Mouse (Mus musculus): ENCODE results near the gene Stxbp1. TPM values are rescaled to one million over a fixed set of nuclear protein-coding genes. Genes with fewer than 3 reads are reported as not detected.

Stxbp1 gene
- polyA plus RNA-seq, 1 experiment from 2014 or later: 23.6 TPM

DNA sequence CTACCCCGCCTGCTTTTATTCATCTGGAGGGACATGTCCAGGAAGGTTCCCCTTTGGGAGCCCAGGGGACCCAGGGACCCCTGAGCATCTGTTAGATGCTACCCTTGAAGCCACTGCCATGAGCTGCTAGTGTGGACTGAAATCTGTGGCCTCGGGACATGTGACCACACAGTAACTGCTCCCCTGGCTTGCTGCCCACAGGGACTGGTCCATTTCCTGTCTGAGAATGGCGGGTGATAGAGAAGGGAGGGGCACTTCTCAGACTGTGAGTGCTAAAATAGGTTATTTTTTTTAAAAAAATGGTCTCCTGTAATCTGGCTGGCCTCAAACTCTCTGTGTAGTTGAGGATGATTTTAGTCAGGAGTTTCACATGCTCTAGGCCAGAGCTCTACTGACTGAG lies 34.7 kb upstream of the Stxbp1 start:
- Histone ChIP-seq H3K27me3 (replicated peaks) (no peaks in the 10 kb centered on the region), H3K4me1 (peaks cover 99% of the 10 kb centered on the region), H3K9ac (peak overlapping the region; percentile 71), H3K4me2 (peak overlapping the region; percentile 55), H3K27ac (replicated peaks) (peak overlapping the region; percentile 97), H3K4me3 (no peak overlapping the region), H3K36me3 (no peaks in the 10 kb centered on the region), H3K9me3 (no peaks in the 10 kb centered on the region)
- whole genome bisulfite sequencing: 20% methylated on average over 3 of the region's 3 CpGs
- ATAC-seq (ENCODE audit: extremely low read depth, insufficient number of reproducible peaks, low FRiP score, low TSS enrichment): peak; percentile 7; the same call in 1 of the 2 replicates

DNA sequence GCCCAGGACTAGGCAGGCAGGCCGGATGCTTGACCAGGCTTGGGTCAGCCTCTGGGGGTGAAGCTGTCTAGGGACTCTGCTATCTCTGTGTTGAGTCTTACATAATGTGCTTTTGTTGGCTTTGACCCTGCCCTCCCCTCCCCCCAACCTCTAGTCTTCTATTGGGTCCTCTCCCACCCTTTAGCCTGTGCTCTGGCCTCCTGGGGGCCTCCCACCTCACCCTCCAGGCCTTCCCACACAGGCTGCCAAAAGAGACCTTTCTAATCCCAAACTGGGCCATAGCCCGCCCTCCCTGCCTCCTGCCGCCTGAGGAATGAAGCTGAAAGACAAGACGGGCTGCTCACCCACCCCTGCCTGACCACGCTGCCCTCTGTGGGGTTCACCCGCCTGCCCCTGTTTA lies 34.0 kb upstream of the Stxbp1 start:
- Histone ChIP-seq H3K27ac (replicated peaks) (peak overlapping the region; percentile 97), H3K9me3 (no peaks in the 10 kb centered on the region), H3K4me1 (peaks cover 93% of the 10 kb centered on the region), H3K9ac (peak overlapping the region; percentile 71), H3K4me3 (no peak overlapping the region), H3K36me3 (no peaks in the 10 kb centered on the region), H3K27me3 (replicated peaks) (no peaks in the 10 kb centered on the region), H3K4me2 (peak overlapping the region; percentile 55)
- 48% methylated on average over 6 of the region's 6 CpGs for WGBS
- ATAC-seq (ENCODE audit: extremely low read depth, insufficient number of reproducible peaks, low FRiP score, low TSS enrichment): no peak

DNA sequence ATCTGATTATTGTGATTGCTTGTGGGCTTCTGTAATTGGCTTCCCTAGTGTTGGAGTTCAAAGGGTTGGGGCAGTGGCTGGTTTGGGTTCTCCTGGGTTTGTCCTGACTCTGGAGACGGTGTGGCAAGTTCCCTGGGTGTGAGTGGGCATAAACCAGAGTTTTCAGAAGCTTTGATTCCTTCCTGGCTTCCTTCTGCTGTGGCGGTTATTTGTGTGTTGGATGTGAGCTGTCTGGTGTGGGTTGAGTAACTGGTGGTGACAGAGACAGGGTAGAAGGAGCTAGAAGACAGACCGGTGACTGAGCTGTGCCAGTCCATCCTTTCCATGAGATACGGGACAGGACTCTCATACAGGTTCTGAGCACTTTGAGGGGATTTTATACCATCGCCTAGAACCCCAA lies 32.5 kb upstream of the Stxbp1 start:
- peak overlapping the region; percentile 82 for H3K4me2 ChIP-seq
- no peaks in the 10 kb centered on the region for H3K36me3 ChIP-seq
- peaks cover 87% of the 10 kb centered on the region for H3K4me1 ChIP-seq
- H3K27ac ChIP-seq (replicated peaks): peak overlapping the region; percentile 97
- 0 out of 2 replicates have a peak overlapping the region, but pooled peaks have one; percentile 75 for H3K4me3 ChIP-seq
- H3K27me3 ChIP-seq (replicated peaks): no peaks in the 10 kb centered on the region
- 66% methylated on average over 5 of the region's 5 CpGs for WGBS
- peak overlapping the region; percentile 93 for H3K9ac ChIP-seq
- ATAC-seq (ENCODE audit: extremely low read depth, insufficient number of reproducible peaks, low FRiP score, low TSS enrichment): no peak
- no peaks in the 10 kb centered on the region for H3K9me3 ChIP-seq

DNA sequence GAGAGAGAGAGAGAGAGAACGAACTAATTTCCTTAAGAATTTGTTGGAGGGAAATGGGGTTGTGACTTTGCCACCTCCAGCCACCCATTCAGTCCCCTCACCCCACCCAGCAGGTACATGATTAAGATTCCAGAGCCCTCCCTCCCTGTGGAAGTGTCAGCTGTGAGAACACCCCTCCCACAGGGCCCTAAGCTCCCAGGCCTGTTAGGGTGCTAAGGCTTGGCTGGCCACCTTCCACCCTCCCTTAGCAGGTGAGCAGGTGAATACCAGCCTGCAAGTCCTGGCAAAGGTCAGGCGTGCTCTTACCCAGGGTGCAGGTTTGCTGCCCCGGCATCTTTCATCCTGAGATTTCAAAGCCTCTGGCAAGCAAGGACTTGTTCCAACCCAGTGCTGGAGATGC lies 31.4 kb upstream of the Stxbp1 start:
- H3K27ac ChIP-seq (replicated peaks): peak overlapping the region; percentile 97
- H3K4me1 ChIP-seq: peaks cover 87% of the 10 kb centered on the region
- ATAC-seq (ENCODE audit: extremely low read depth, insufficient number of reproducible peaks, low FRiP score, low TSS enrichment): no peak
- peak overlapping the region; percentile 93 for H3K9ac ChIP-seq
- H3K36me3 ChIP-seq: no peaks in the 10 kb centered on the region
- no peaks in the 10 kb centered on the region for H3K9me3 ChIP-seq
- WGBS: 73% methylated on average over 3 of the region's 3 CpGs
- no peaks in the 10 kb centered on the region for H3K27me3 ChIP-seq (replicated peaks)
- peak overlapping the region; percentile 75 for H3K4me3 ChIP-seq
- H3K4me2 ChIP-seq: peak overlapping the region; percentile 82

DNA sequence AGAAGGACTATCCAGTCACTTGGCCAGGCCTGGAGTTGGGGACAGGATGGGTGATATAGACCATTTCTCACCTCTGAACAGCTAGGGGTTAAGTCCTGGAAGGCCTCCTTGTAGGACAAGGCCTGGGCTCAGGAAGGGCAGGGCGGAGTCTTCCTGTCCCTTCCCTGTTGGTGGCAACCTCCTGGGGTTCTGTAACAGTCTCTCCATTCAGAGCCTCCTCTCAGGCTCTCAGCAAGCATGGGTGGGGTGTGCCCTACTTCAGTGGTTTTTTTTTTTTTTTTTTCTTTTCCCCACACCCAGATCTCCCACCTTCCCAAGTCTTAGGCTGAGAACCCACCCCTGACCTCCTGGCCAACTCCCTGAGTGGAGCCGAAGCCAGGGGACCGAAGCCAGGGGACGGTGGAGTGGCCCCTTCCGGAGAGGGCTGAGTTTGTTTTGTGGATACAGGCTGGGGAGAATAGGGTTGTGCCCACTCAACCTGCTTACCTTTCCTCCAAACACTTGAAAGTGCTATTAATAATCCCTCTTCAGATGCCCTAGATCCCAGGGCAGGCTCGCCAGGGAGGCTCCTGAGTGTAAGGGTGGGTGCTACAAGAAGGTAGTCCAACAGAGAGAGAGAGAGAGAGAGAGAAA lies 30.8 kb upstream of the Stxbp1 start:
- Histone ChIP-seq H3K4me2 (peak overlapping the region; percentile 82), H3K36me3 (no peaks in the 10 kb centered on the region), H3K4me1 (peaks cover 82% of the 10 kb centered on the region), H3K27ac (replicated peaks) (peak overlapping the region; percentile 97), H3K9ac (peak overlapping the region; percentile 93), H3K9me3 (no peaks in the 10 kb centered on the region), H3K4me3 (peak overlapping the region; percentile 75), H3K27me3 (replicated peaks) (no peaks in the 10 kb centered on the region)
- no peak for ATAC-seq (ENCODE audit: extremely low read depth, insufficient number of reproducible peaks, low FRiP score, low TSS enrichment)
- WGBS: 26% methylated on average over 6 of the region's 6 CpGs

DNA sequence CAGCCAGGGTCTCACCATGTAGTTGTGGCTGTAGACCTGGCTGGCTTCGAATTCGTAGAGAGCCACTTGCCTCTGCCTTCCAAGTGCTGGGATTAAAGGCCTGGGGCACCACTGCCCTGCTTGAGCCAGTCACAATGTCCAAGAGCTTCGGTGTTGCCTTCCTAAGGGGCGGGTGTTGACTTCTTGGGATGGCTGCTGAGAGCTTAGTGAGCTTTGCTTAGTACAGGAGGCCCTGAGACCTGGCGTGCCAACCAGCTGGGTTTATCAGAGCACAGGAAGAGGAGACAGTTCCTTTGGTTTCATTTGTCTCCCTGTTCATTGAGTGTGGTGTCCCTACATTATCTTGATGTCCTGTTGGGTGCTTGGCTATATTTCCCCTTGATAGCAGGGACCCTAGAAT lies 30.3 kb upstream of the Stxbp1 start:
- Histone ChIP-seq H3K27me3 (replicated peaks) (no peaks in the 10 kb centered on the region), H3K36me3 (no peaks in the 10 kb centered on the region), H3K27ac (replicated peaks) (peak overlapping the region; percentile 97), H3K9ac (peak overlapping the region; percentile 93), H3K4me3 (peak overlapping the region; percentile 75), H3K4me2 (peak overlapping the region; percentile 82), H3K4me1 (peaks cover 76% of the 10 kb centered on the region), H3K9me3 (no peaks in the 10 kb centered on the region)
- no peak for ATAC-seq (ENCODE audit: extremely low read depth, insufficient number of reproducible peaks, low FRiP score, low TSS enrichment)
- 15% methylated on average over 5 of the region's 5 CpGs for WGBS

DNA sequence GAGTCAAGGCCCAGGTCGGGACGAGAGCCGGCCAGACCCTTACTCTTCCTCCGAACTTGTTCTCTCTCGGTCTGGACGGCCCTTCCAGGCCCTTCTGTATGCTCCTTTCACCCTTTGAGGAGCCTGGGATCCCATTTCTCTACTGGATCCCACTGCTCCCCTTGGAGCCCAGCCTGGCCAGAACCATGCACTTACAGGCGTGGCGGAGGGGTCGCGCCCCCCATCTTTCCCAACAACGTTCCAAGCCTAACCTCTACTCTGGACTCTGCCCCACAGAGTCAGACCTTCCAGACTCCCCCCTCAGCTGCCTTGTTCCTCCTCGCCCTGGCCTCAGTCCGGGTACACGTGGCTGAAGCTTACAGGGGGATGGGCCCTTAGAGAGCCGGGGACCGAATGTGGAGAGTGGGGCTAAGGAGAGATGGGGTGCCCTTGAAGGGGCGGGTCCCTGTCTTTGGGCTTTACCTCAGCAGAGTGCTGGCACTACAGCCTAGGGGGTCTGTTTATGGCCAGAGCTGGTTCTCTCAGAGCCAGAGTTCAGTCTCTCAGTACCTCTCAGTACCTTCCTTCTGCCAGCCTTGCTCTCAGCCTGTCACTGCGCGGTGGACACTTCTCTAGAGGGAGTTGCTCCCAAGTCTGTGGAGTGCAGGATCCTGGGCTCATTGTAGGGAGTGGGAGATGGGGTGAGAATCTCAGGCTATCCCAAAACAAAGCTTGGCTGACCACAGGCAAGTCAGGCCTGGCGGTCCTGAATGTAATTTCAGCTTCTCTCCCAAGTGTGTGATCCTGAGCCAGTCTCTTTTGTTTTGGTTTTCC lies 29.7 kb upstream of the Stxbp1 start:
- Histone ChIP-seq H3K27ac (replicated peaks) (peak overlapping the region; percentile 97), H3K36me3 (no peaks in the 10 kb centered on the region), H3K4me2 (peak overlapping the region; percentile 82), H3K9me3 (no peaks in the 10 kb centered on the region), H3K4me1 (peaks cover 70% of the 10 kb centered on the region), H3K4me3 (peak overlapping the region; percentile 75), H3K27me3 (replicated peaks) (no peaks in the 10 kb centered on the region), H3K9ac (peak overlapping the region; percentile 93)
- no peak for ATAC-seq (ENCODE audit: extremely low read depth, insufficient number of reproducible peaks, low FRiP score, low TSS enrichment)
- 2% methylated on average over 20 of the region's 20 CpGs for WGBS

DNA sequence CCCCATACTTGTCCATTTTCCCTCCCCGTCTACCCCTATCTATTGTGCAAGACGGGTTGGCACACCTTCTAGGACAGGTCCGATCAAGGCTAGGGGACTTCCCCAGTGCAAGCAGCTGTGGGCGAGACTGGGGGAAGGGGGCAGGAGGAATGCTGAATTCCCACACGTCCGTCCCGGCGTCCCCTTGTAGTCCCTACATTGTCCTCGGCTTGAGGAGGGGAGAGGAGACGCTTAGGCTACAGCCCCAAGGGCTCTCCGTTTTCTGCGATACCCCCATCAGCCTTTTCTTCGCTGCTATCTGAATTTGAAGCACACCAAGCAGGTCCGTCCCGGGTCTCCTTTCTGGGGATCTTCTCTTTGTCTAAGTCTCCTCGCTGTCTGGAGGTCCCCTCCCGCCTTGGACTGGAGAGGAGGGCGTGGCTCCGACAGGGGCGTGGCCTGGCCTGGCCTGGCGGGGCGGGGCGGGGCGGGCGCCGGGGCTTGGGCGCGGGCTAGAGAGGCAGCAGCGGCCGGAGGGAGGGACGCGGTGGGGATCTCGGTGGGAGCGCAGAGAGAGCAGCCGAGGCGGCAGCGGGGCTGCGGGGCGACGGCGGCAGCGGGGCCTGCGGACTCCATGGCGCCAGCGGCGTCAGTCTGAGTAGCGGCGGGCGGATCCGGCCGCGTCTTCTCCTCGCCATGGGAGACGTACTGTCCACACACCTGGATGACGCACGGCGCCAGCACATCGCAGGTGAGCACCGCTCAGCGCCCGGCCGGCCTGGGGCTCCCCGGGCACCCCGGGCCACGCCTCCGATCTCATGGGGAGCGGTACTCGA lies 28.8 kb upstream of the Stxbp1 start, which contains the start of gene Fam129b:
TSS of gene Fam129b (plus strand) at position 440 of the 815 bp plus-strand sequence.
- peaks cover 62% of the 10 kb centered on the region for H3K4me1 ChIP-seq
- peak within 1 kb of the TSS; percentile 82 for H3K4me2 ChIP-seq
- H3K36me3 ChIP-seq: no peaks in the 10 kb centered on the region
- no peaks in the 10 kb centered on the region for H3K27me3 ChIP-seq (replicated peaks)
- no peaks in the 10 kb centered on the region for H3K9me3 ChIP-seq
- peak within 1 kb of the TSS; percentile 93 for H3K9ac ChIP-seq
- WGBS: under 1% methylated on average over 58 of the region's 68 CpGs
- peak within 1 kb of the TSS; percentile 75 for H3K4me3 ChIP-seq
- ATAC-seq (ENCODE audit: extremely low read depth, insufficient number of reproducible peaks, low FRiP score, low TSS enrichment): peak; percentile 84
- peak within 1 kb of the TSS; percentile 97 for H3K27ac ChIP-seq (replicated peaks)

DNA sequence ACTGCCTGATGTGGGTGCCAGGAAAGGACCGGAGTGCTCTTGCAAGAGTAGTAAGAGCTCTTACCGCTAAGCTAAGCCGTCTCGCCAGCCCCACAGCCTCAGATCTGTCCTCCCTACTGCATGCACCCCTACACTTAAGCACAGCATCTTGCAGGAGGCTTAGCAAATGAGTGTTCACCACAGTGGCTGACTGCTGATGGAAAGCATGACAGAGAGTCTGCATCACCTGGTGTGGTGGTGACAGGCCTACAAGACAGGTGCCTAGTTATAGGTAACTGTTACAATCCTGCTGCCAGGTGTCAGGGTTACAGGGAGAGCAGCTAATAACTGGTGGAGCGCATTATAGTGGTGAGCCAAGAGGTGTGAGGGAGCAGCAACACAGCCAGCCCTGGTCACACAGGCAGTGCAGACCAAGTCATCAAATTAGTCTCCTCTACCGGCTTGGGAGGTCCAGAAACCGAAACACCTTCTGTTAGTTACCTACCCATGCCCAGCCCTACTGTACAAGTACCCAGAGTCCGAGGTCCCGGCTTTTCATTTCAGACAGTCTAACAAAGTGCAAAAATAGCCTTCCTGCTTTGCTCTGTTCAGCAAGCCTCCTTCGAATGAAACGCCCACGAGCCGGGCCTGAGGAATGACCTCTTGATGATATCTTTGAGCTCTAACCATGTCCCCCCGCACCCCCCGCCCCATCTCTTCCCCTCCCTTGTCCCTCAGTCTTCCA lies 28.1 kb upstream of the Stxbp1 start:
- peak overlapping the region; percentile 97 for H3K27ac ChIP-seq (replicated peaks)
- H3K4me3 ChIP-seq: peak overlapping the region; percentile 75
- H3K9ac ChIP-seq: peak overlapping the region; percentile 93
- peak overlapping the region; percentile 82 for H3K4me2 ChIP-seq
- WGBS: 10% methylated on average over 15 of the region's 15 CpGs
- H3K27me3 ChIP-seq (replicated peaks): no peaks in the 10 kb centered on the region
- H3K36me3 ChIP-seq: no peaks in the 10 kb centered on the region
- no peak for ATAC-seq (ENCODE audit: extremely low read depth, insufficient number of reproducible peaks, low FRiP score, low TSS enrichment)
- H3K4me1 ChIP-seq: peaks cover 58% of the 10 kb centered on the region
- H3K9me3 ChIP-seq: no peaks in the 10 kb centered on the region

DNA sequence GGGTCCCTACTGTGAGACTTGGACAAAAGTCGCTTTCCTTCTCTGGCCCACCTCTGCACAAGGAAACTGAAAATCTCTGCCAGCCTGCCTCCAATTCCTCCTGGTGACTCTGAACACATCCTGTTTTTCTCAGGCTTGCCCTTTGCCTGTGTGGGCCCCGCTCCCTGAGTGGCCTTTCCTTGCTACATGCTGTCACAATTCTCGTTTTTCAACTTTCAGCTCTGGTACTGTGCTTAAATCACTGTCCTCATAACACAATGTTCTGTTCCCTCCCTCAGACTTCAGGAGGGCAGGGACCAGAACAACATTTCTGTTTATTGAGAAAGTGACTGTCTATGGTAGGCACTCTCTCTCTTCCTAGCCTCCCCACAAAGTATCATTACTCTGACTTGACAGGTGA lies 27.0 kb upstream of the Stxbp1 start:
- Histone ChIP-seq H3K4me1 (peaks cover 56% of the 10 kb centered on the region), H3K9ac (peak overlapping the region; percentile 50; the same call in 1 of the 2 replicates), H3K9me3 (no peaks in the 10 kb centered on the region), H3K27me3 (replicated peaks) (no peaks in the 10 kb centered on the region), H3K4me3 (no peak overlapping the region), H3K36me3 (no peaks in the 10 kb centered on the region), H3K4me2 (peak overlapping the region; percentile 82), H3K27ac (replicated peaks) (peak overlapping the region; percentile 10; the same call in 1 of the 2 replicates)
- WGBS: 75% methylated on average over 3 of the region's 3 CpGs
- ATAC-seq (ENCODE audit: extremely low read depth, insufficient number of reproducible peaks, low FRiP score, low TSS enrichment): no peak

All from heart, embryonic 13.5 days (tissue).